Mouse (Mus musculus) MEL (cell line): ENCODE data around the gene Cul9.

ENCODE experiments used
- ELF1 ChIP-seq: IDR thresholded peaks from 2 replicates; pipeline ENCODE4 v1.6.1; 2014; ENCODE audit warnings: low read depth, mild to moderate bottlenecking, inconsistent platforms, low read length, improper control_type of control experiment, moderate library complexity
- EP300 ChIP-seq, 2 experiments: IDR thresholded peaks; 2 replicates each; pipeline ENCODE4 v1.6.1; 2011; ENCODE audit warnings: improper control_type of control experiment in 2 of 2, low read length in 2 of 2, low read depth in 1 of 2, mild to moderate bottlenecking in 1 of 2
- RAD21 ChIP-seq: IDR thresholded peaks from 2 replicates; pipeline ENCODE4 v1.6.1; 2011; ENCODE audit warnings: mild to moderate bottlenecking, low read depth, low read length, improper control_type of control experiment
- SMC3 ChIP-seq: IDR thresholded peaks from 2 replicates; pipeline ENCODE4 v1.6.1; 2011; ENCODE audit warnings: low read depth, low read length, improper control_type of control experiment
- ZNF384 ChIP-seq: IDR thresholded peaks from 2 replicates; pipeline ENCODE4 v1.6.1; 2012; ENCODE audit warnings: low read depth, mild to moderate bottlenecking, inconsistent platforms, low read length, improper control_type of control experiment

- TF ChIP-seq RAD21, result no peak
- TF ChIP-seq ELF1, result no peak
- no peak for TF ChIP-seq ZNF384
- TF ChIP-seq EP300 (IDR thresholded peaks at IDR 0.05; ENCODE audit: low read depth in 1 of 2, low read length in 2 of 2), result no peak
- no peak for TF ChIP-seq SMC3
Measured at GRCm38 (mm10) chr17:46593124-46593523, 46.9 kb upstream of the Cul9 start.
